Mouse (Mus musculus) CH12.LX (cell line): Measurements from ENCODE around the gene Olfr96.

Experiments used
- CTCF ChIP-seq, 2 experiments: IDR thresholded peaks in 1 of 2; conservative IDR thresholded peaks in 1 of 2; 2 replicates each; pipeline ENCODE4 v1.5.1; 2011 to 2012; ENCODE audit warnings: low read depth in 2 of 2, low read length in 2 of 2, improper control_type of control experiment in 1 of 2, inconsistent platforms in 1 of 2, mild to moderate bottlenecking in 1 of 2, moderate library complexity in 1 of 2
- HCFC1 ChIP-seq: IDR thresholded peaks from 2 replicates; pipeline ENCODE4 v1.6.1; 2012; ENCODE audit warnings: low read depth, mild to moderate bottlenecking, inconsistent platforms, low read length, improper control_type of control experiment
- POLR2A ChIP-seq: IDR thresholded peaks from 2 replicates; pipeline ENCODE4 v1.6.1; 2011; ENCODE audit warnings: low read depth, mild to moderate bottlenecking, improper control_type of control experiment, low read length
- TBP ChIP-seq: conservative IDR thresholded peaks from 2 replicates; pipeline ENCODE4 v1.6.1; 2011; ENCODE audit warnings: low read depth, low read length, improper control_type of control experiment
- USF1 ChIP-seq: IDR thresholded peaks from 2 replicates; pipeline ENCODE4 v1.6.1; 2014; ENCODE audit warnings: low read depth, mild to moderate bottlenecking, inconsistent platforms, low read length, improper control_type of control experiment

DNA sequence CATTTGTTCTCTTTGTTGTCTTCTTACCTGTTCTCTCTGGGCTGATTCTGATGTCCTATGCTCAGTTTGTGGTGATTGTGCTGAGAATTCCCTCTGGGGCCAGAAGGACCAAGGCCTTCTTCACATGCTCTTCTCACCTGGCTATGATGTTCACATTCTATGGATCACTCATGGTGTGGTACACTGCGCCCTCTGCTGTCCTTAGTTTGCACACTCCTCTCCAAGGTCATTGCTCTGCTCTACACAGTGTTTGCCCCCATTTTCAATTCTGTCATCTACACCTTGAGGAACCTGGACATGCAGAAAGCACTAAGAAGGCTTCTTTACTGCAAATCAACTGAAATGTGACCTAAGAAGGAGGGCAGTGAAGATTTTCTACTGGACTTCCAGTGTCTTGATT, 30.6 kb downstream of the Olfr96 start:
- TF ChIP-seq USF1: no peak
- TF ChIP-seq HCFC1: no peak
- peak; percentile 65 to 83 for TF ChIP-seq CTCF (conservative IDR thresholded peaks at IDR 0.05 in 1 of 2, IDR thresholded peaks at IDR 0.05 in 1 of 2; ENCODE audit: low read depth in 2 of 2, low read length in 2 of 2)
- TF ChIP-seq TBP: no peak
- TF ChIP-seq POLR2A: no peak
